Mouse (Mus musculus) kidney, embryonic 14.5 days (tissue): Measurements from ENCODE around the gene Lhx3. TPM values are rescaled to one million over a fixed set of nuclear protein-coding genes. Genes with fewer than 3 reads are reported as not detected.
A peak's percentile ranks its signal among the peaks of the same experiment; 100 is the strongest.

ENCODE experiments used
- ATAC-seq: fragments of 200-750 bp; cut with Nextera tagmentation; 2 replicates; pipeline ENCODE4 v1.8.0; 2017; ENCODE audit warnings: moderate number of reproducible peaks, mild to moderate bottlenecking, moderate TSS enrichment, moderate library complexity; ENCODE audit not compliant: low FRiP score, low TSS enrichment
- H3K27ac ChIP-seq: fragments of 300-500 bp; sonication (generic); 2 replicates; pipeline ENCODE4 v1.5.1; 2014; ENCODE audit warnings: low read depth, mild to moderate bottlenecking, low read length, moderate library complexity, mixed read lengths
- H3K27me3 ChIP-seq: fragments of 300-500 bp; sonication (generic); 2 replicates; pipeline ENCODE4 v1.6.1; 2014; ENCODE audit warnings: mild to moderate bottlenecking, low read length; ENCODE audit not compliant: control insufficient read depth, insufficient read depth
- H3K36me3 ChIP-seq: fragments of 300-500 bp; sonication (generic); 2 replicates; pipeline ENCODE4 v1.6.1; 2014; ENCODE audit warnings: low read length, mixed read lengths; ENCODE audit not compliant: control insufficient read depth, insufficient read depth
- H3K4me1 ChIP-seq: fragments of 300-500 bp; sonication (generic); 2 replicates; pipeline ENCODE4 v1.6.1; 2014; ENCODE audit warnings: low read length, mixed read lengths; ENCODE audit not compliant: control insufficient read depth, insufficient read depth
- H3K4me2 ChIP-seq: fragments of 300-500 bp; sonication (generic); replicated peaks from 2 replicates; pipeline ENCODE4 v1.6.1; 2014; ENCODE audit warnings: low read depth, mild to moderate bottlenecking, low read length
- H3K4me3 ChIP-seq: fragments of 300-500 bp; sonication (generic); 2 replicates; pipeline ENCODE4 v1.5.1; 2014; ENCODE audit warnings: mild to moderate bottlenecking, low read length
- H3K9ac ChIP-seq: fragments of 300-500 bp; sonication (generic); 2 replicates; pipeline ENCODE4 v1.6.1; 2014; ENCODE audit warnings: low read depth, mild to moderate bottlenecking, low read length, moderate library complexity
- H3K9me3 ChIP-seq: fragments of 300-500 bp; sonication (generic); 2 replicates; pipeline ENCODE4 v1.6.1; 2016; ENCODE audit warnings: low read length; ENCODE audit not compliant: control insufficient read depth
- WGBS: fragments of 180-500 bp; shearing (Covaris S2); extraction: QIAGEN DNeasy Blood & Tissue Kit; methylation state at CpG from one replicate; pipeline ENCODE4 v1.1.7; 2014; 5-methylcytosine and 5-hydroxymethylcytosine counted together
- polyA plus RNA-seq: library from polyadenylated mRNA; unstranded; fragments of >200 nt; fragmentation: Nextera tagmentation; extraction: Ambion mirVana; gene quantifications from 2 replicates; pipeline ENCODE4 v1.2.1, GENCODE M21; 2014

The Lhx3 gene
- polyA plus RNA-seq, 1 experiment from 2014 or later: not detected

DNA sequence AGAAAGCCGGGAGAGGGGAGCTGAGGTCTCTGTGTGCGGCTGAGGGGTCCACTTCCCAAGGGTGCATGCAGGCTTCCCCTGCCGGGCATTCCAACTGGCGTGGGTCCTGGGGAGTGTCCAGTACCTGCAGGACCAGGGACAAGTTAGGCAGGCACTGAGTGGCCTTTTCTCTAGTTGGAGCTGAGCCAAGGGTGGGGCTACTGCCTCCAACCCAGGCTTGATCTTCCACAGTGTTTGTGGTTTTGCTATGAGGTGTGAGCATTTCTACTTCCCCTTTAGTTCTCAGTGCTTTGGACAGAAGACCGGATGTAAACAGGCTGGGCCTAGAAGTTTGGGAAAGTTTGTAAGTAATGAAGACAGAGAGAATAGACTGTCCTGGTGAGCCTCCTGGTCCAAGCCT, 19.6 kb downstream of the Lhx3 start:
- 83% methylated on average over 5 of the region's 5 CpGs for WGBS
- H3K27ac ChIP-seq: no peak overlapping the region
- H3K9me3 ChIP-seq: no peaks in the 10 kb centered on the region
- no peak overlapping the region for H3K4me2 ChIP-seq
- no peak overlapping the region for H3K9ac ChIP-seq
- H3K4me3 ChIP-seq: no peak overlapping the region
- peaks cover 31% of the 10 kb centered on the region for H3K27me3 ChIP-seq
- H3K4me1 ChIP-seq: no peaks in the 10 kb centered on the region
- no peaks in the 10 kb centered on the region for H3K36me3 ChIP-seq
- ATAC-seq: no peak

DNA sequence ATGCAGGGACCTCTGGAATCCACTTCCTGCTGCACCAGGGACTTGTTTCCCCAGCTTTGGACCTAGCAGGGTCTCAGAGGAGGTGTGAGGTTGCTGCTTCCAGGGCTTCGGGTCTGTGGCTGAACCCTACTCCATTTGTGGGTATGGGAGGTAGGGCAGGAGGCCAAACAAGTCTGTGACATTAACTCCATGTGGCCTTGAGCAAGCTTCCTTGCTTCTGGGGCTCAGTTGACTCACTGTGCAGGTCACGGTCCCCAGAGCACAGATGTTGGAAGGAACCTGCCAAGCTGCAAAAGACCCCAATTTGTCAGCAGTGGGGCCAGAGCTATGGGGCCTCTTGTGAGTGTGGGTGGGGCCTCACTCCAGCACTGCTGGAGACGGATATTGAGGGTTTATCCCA, 23.7 kb downstream of the Lhx3 start:
- Histone ChIP-seq H3K9ac (no peak overlapping the region), H3K4me1 (no peaks in the 10 kb centered on the region), H3K4me3 (no peak overlapping the region), H3K27ac (no peak overlapping the region), H3K36me3 (no peaks in the 10 kb centered on the region), H3K4me2 (no peak overlapping the region), H3K9me3 (no peaks in the 10 kb centered on the region), H3K27me3 (peaks cover 5% of the 10 kb centered on the region; the same call in 1 of the 2 replicates)
- WGBS: 52% methylated on average over 3 of the region's 3 CpGs
- no peak for ATAC-seq

DNA sequence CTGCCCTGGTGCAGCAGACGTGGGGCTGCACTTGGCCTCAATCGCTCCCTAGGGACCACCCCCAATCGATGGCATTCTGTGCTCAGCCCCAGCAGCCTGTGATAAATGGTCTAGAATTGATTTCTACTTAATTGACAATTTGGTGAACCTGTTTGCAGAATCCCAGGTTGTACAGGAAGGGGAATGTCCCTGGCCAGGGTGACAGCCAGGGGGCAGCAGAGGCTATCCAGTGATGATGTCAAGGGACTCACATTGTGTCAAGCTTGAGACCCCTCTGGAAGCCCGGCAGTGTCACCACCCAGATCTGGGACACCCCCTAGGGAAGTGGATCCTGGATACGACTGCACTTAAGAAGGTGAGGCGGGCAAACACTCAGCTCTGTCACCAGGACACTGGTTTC, 25.4 kb downstream of the Lhx3 start:
- Histone ChIP-seq H3K27ac (no peak overlapping the region), H3K4me2 (no peak overlapping the region), H3K9ac (no peak overlapping the region), H3K9me3 (no peaks in the 10 kb centered on the region), H3K36me3 (no peaks in the 10 kb centered on the region), H3K27me3 (peaks cover 2% of the 10 kb centered on the region; the same call in 1 of the 2 replicates), H3K4me3 (no peak overlapping the region), H3K4me1 (no peaks in the 10 kb centered on the region)
- no peak for ATAC-seq
- WGBS: 18% methylated on average over 6 of the region's 6 CpGs

DNA sequence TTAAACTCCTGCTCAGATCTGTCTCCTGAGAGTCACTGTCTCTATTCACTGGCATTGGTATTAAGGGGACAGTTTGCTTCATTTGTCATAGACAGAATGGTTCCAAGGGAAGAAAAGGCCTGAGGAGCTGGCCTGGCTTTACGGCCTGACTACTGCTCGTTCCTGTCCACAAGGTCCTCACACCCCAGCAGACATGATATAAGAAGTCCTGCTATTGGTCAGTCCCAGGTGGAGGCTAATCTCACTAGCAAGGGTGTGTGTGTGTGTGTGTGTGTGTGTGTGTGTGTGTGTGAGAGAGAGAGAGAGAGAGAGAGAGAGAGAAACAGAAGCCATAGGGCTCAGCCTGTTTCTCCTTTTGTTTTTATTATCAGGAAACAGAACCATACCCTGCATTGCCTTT, 30.9 kb downstream of the Lhx3 start:
- no peak for ATAC-seq
- Histone ChIP-seq H3K36me3 (no peaks in the 10 kb centered on the region), H3K9me3 (no peaks in the 10 kb centered on the region), H3K4me3 (no peak overlapping the region), H3K4me1 (0 out of 2 replicates have a peak, but pooled peaks cover 6% of the 10 kb centered on the region), H3K9ac (no peak overlapping the region), H3K4me2 (no peak overlapping the region), H3K27ac (no peak overlapping the region), H3K27me3 (no peaks in the 10 kb centered on the region)
- 40% methylated on average over 2 of the region's 2 CpGs for WGBS

DNA sequence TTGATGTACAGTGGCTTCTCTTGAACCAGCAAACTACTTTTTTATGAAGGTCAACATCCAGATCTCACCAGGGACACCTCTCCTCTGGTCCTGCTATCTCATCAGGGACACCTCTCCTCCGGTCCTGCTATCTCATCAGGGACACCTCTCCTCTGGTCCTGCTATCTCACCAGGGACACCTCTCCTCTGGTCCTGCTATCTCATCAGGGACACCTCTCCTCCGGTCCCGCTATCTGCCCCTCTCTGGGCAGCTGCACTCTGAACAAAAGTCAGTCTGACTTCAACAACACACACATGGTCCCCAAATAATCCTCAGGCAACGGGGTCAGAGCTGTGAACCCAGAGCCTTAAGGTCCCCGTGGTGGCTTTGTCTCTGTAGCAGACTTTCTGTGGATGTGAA, 31.4 kb downstream of the Lhx3 start:
- H3K27ac ChIP-seq: no peak overlapping the region
- H3K9ac ChIP-seq: no peak overlapping the region
- ATAC-seq: no peak
- no peaks in the 10 kb centered on the region for H3K27me3 ChIP-seq
- no peaks in the 10 kb centered on the region for H3K9me3 ChIP-seq
- 0 out of 2 replicates have a peak, but pooled peaks cover 6% of the 10 kb centered on the region for H3K4me1 ChIP-seq
- no peak overlapping the region for H3K4me2 ChIP-seq
- WGBS: 72% methylated on average over 5 of the region's 5 CpGs
- H3K4me3 ChIP-seq: no peak overlapping the region
- no peaks in the 10 kb centered on the region for H3K36me3 ChIP-seq

DNA sequence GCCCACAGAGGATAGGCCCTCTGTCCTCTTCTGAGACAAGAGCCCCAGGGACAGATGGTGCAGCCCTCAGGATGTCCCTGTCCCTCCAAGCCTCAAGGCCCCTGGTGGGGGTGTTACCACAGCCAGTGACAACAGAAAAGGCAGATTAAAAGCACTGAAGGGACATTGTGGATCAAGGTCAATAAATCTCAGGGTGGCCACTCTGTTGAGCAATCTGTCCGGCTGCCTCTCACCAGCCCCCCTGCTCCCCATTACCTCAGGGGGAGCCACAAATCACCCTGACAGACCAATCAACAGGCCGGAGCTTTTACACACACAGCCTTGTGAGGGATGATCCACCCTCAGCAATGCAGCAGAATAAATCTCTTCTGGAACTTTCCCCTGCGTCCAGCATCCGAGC, 32.9 kb downstream of the Lhx3 start:
- Histone ChIP-seq H3K27me3 (no peaks in the 10 kb centered on the region; the same call in 1 of the 2 replicates), H3K27ac (no peak overlapping the region), H3K9ac (no peak overlapping the region), H3K9me3 (no peaks in the 10 kb centered on the region), H3K4me2 (no peak overlapping the region), H3K4me1 (0 out of 2 replicates have a peak, but pooled peaks cover 6% of the 10 kb centered on the region), H3K36me3 (no peaks in the 10 kb centered on the region), H3K4me3 (no peak overlapping the region)
- WGBS: 7% methylated on average over 4 of the region's 4 CpGs
- ATAC-seq: peak; percentile 50; the same call in 1 of the 2 replicates

DNA sequence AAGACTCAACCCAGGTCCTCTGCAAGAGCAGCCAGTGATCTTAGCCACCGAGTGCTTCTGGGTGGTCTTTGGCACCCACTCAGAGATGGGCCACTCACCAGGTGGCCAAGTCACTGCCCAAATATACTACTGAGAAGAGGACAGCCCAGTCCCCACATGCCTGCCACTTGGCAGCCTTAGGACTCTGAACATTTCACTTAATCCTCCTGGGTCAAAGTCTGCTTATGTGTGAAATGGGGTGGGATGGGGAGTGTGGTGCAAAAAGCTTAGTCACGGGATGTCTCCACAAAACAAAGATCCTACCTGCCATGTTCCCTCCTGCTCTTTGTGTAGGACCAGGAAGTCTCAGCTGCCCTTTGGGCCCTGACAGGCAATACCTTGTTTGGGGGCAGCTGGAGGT, 35.9 kb downstream of the Lhx3 start:
- Histone ChIP-seq H3K4me1 (0 out of 2 replicates have a peak, but pooled peaks cover 10% of the 10 kb centered on the region), H3K9ac (no peak overlapping the region), H3K4me2 (no peak overlapping the region), H3K9me3 (no peaks in the 10 kb centered on the region), H3K27me3 (no peaks in the 10 kb centered on the region; the same call in 1 of the 2 replicates), H3K27ac (no peak overlapping the region), H3K4me3 (no peak overlapping the region), H3K36me3 (no peaks in the 10 kb centered on the region)
- 83% methylated on average over 2 of the region's 2 CpGs for WGBS
- no peak for ATAC-seq

DNA sequence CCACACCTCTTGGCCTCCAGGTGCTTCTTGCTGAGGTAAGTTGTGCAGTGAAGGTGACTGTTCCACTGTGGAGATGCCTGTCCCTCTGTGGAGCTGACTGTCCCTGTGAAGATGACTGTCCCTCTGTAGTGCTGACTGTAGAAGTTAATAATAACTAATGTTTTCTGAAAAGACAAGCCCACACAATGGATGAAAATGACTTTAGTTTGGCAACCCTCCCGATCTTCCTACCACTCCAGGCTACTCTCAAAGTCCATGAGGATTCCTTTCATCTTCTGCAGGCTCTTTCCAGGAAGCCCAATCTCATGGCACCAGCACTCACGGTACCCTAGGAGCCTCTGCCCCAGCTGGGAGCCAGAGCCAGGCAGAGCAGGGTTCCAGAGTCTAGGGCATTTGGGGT, 37.7 kb downstream of the Lhx3 start:
- 55% methylated on average over 2 of the region's 2 CpGs for WGBS

DNA sequence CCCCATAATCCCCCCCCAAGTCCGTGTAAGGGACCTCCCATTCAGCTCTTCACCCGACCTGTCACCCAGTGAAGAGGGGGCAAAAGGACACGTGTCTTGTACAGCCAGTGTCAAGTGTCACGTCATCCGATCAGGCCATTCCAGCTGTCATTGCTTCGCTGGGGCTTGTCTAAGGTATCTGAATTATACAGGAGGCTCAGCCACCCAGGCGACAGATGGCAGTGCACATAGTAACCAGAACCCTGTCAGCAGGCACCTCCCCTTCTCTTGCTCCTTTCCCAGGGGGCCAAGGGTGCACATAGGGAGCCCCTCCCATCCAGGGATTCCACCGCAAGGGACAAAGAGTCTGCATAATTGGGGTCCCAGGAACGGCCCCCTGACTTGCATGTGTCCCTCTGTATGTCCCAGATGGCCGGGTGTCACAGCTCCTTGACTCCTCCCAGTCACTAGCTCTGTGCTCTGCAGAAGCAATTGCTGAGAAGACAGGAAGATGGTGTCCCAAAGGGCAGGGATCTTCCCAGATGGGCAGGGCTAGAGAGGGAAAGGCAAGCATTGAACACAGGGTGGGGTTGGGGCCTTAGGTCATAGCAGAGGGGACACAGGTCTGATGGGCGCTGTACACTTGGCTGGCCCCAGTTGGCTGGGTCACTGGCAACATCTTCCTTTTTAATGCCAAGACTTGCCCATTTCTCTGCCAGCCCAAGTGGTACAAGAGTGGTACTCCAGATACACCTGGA, 39.1 kb downstream of the Lhx3 start:
- no peaks in the 10 kb centered on the region for H3K36me3 ChIP-seq
- H3K4me1 ChIP-seq: 0 out of 2 replicates have a peak, but pooled peaks cover 4% of the 10 kb centered on the region
- H3K9me3 ChIP-seq: no peaks in the 10 kb centered on the region
- H3K9ac ChIP-seq: no peak overlapping the region
- no peak overlapping the region for H3K27ac ChIP-seq
- no peak overlapping the region for H3K4me3 ChIP-seq
- no peak overlapping the region for H3K4me2 ChIP-seq
- H3K27me3 ChIP-seq: no peaks in the 10 kb centered on the region; the same call in 1 of the 2 replicates
- ATAC-seq: peak; percentile 82
- WGBS: 13% methylated on average over 11 of the region's 11 CpGs

More for the DNA sequence above, 37.7 kb downstream of the Lhx3 start:
- H3K9ac ChIP-seq: no peak overlapping the region
- no peaks in the 10 kb centered on the region for H3K9me3 ChIP-seq
- no peak overlapping the region for H3K4me2 ChIP-seq
- no peak overlapping the region for H3K27ac ChIP-seq
- H3K27me3 ChIP-seq: no peaks in the 10 kb centered on the region; the same call in 1 of the 2 replicates
- H3K36me3 ChIP-seq: no peaks in the 10 kb centered on the region
- H3K4me3 ChIP-seq: no peak overlapping the region
- H3K4me1 ChIP-seq: 0 out of 2 replicates have a peak, but pooled peaks cover 6% of the 10 kb centered on the region
- ATAC-seq: no peak
